Mouse (Mus musculus) c-Kit-negative CD71-positive TER-119-positive erythroid progenitor cells, embryonic 14.5 days (primary cell): Measurements from ENCODE around the gene Bcas1.

Source experiments
- DNase-seq: peaks from one replicate; pipeline ENCODE4 v3.0.0-alpha.2; 2013; ENCODE audit warnings: low read depth, low spot score

The Bcas1 gene

GRCm38 (mm10) chr2:170349096-170349495 lies 78.5 kb downstream of the Bcas1 start:
- no peak for DNase-seq

- DNase-seq: no peak
Observed at GRCm38 (mm10) chr2:170347131-170347765, 80.4 kb downstream of the Bcas1 start.

- no peak for DNase-seq
Observed at GRCm38 (mm10) chr2:170345410-170345793, 82.2 kb downstream of the Bcas1 start.

- DNase-seq: no peak
Observed at GRCm38 (mm10) chr2:170344502-170345409, 82.9 kb downstream of the Bcas1 start.

- DNase-seq: no peak
Observed at GRCm38 (mm10) chr2:170343819-170344317, 83.8 kb downstream of the Bcas1 start.

GRCm38 (mm10) chr2:170343133-170343818 lies 84.4 kb downstream of the Bcas1 start:
- DNase-seq: no peak

- no peak for DNase-seq
Observed at GRCm38 (mm10) chr2:170342312-170342830, 85.3 kb downstream of the Bcas1 start.

- DNase-seq: no peak
Observed at GRCm38 (mm10) chr2:170341179-170341578, 86.5 kb downstream of the Bcas1 start.

- DNase-seq: no peak
Observed at GRCm38 (mm10) chr2:170336266-170336760, 91.3 kb downstream of the Bcas1 start.

- no peak for DNase-seq
Observed at GRCm38 (mm10) chr2:170335168-170335567, 92.5 kb downstream of the Bcas1 start.

GRCm38 (mm10) chr2:170331870-170332269 lies 95.8 kb downstream of the Bcas1 start:
- DNase-seq: no peak

GRCm38 (mm10) chr2:170330466-170330865 lies 97.2 kb downstream of the Bcas1 start:
- DNase-seq: no peak

GRCm38 (mm10) chr2:170329921-170330320 lies 97.7 kb downstream of the Bcas1 start:
- no peak for DNase-seq

GRCm38 (mm10) chr2:170323925-170324347 lies 103.7 kb downstream of the Bcas1 start:
- DNase-seq: no peak

GRCm38 (mm10) chr2:170322013-170322414 lies 105.6 kb downstream of the Bcas1 start:
- no peak for DNase-seq

- DNase-seq: no peak
Observed at GRCm38 (mm10) chr2:170321579-170321978, 106.1 kb downstream of the Bcas1 start.

- no peak for DNase-seq
Observed at GRCm38 (mm10) chr2:170319533-170320463, 107.8 kb downstream of the Bcas1 start.

GRCm38 (mm10) chr2:170318713-170319532 lies 108.7 kb downstream of the Bcas1 start:
- no peak for DNase-seq

- DNase-seq: no peak
Observed at GRCm38 (mm10) chr2:170316774-170317173, 110.9 kb downstream of the Bcas1 start.

- no peak for DNase-seq
Observed at GRCm38 (mm10) chr2:170316344-170316743, 111.3 kb downstream of the Bcas1 start.
